Mouse (Mus musculus) hindbrain, embryonic 16.5 days (tissue): ENCODE data around the gene Zfp113. TPM values are rescaled to one million over a fixed set of nuclear protein-coding genes. Genes with fewer than 3 reads are reported as not detected.

Source experiments
- ATAC-seq: fragments of 200-750 bp; cut with Nextera tagmentation; 2 replicates; pipeline ENCODE4 v1.8.0; 2017; ENCODE audit warnings: moderate TSS enrichment, moderate library complexity
- H3K27ac ChIP-seq: fragments of 300-500 bp; sonication (generic); 2 replicates; pipeline ENCODE4 v1.5.1; 2014; ENCODE audit warnings: low read depth, mild to moderate bottlenecking, control low read depth, low read length, moderate library complexity
- H3K27me3 ChIP-seq: fragments of 300-500 bp; sonication (generic); replicated peaks from 2 replicates; pipeline ENCODE4 v1.6.1; 2014; ENCODE audit warnings: low read length; ENCODE audit not compliant: control insufficient read depth, insufficient read depth
- H3K36me3 ChIP-seq: fragments of 300-500 bp; sonication (generic); 2 replicates; pipeline ENCODE4 v1.6.1; 2014; ENCODE audit warnings: mild to moderate bottlenecking, low read length, moderate library complexity, mixed read lengths; ENCODE audit not compliant: control insufficient read depth, insufficient read depth
- H3K4me1 ChIP-seq: fragments of 300-500 bp; sonication (generic); 2 replicates; pipeline ENCODE4 v1.6.1; 2014; ENCODE audit warnings: low read depth, low read length; ENCODE audit not compliant: control insufficient read depth, insufficient read depth
- H3K4me2 ChIP-seq: fragments of 300-500 bp; sonication (generic); 2 replicates; pipeline ENCODE4 v1.6.1; 2014; ENCODE audit warnings: mild to moderate bottlenecking, low read length, control low read depth, moderate library complexity
- H3K4me3 ChIP-seq: fragments of 300-500 bp; sonication (generic); 2 replicates; pipeline ENCODE4 v1.5.1; 2014; ENCODE audit warnings: mild to moderate bottlenecking, low read length, control low read depth, moderate library complexity
- H3K9ac ChIP-seq: fragments of 300-500 bp; sonication (generic); 2 replicates; pipeline ENCODE4 v1.6.1; 2014; ENCODE audit warnings: low read depth, mild to moderate bottlenecking, control low read depth, low read length, moderate library complexity
- H3K9me3 ChIP-seq: fragments of 300-500 bp; sonication (generic); 2 replicates; pipeline ENCODE4 v1.6.1; 2014; ENCODE audit warnings: mild to moderate bottlenecking, low read length, moderate library complexity; ENCODE audit not compliant: control insufficient read depth
- WGBS: fragments of 180-500 bp; shearing (Covaris S2); extraction: QIAGEN DNeasy Blood & Tissue Kit; methylation state at CpG from one replicate; pipeline ENCODE4 v1.1.7; 2014; 5-methylcytosine and 5-hydroxymethylcytosine counted together
- polyA plus RNA-seq: library from polyadenylated mRNA; unstranded; fragments of >200 nt; fragmentation: Nextera tagmentation; extraction: Ambion mirVana; gene quantifications from 2 replicates; pipeline ENCODE4 v1.2.1, GENCODE M21; 2015

The Zfp113 gene
- 22.7 and 22.9 TPM in 2 replicates for polyA plus RNA-seq

GRCm38 (mm10) chr5:138155443-138155976, at the start of gene Zfp113:
Gene Zfp113, minus strand, starts transcription at chr5:138155744.
- Histone ChIP-seq H3K9me3 (no peaks in the 10 kb centered on the region), H3K4me3 (peak within 1 kb of the TSS; percentile 64), H3K4me2 (peak within 1 kb of the TSS; percentile 85), H3K27ac (peak within 1 kb of the TSS; percentile 92), H3K4me1 (peaks cover 8% of the 10 kb centered on the region), H3K27me3 (no peaks in the 10 kb centered on the region), H3K9ac (peak within 1 kb of the TSS; percentile 92), H3K36me3 (peaks cover 15% of the 10 kb centered on the region)
- 0% methylated on average over 31 of the region's 31 CpGs for WGBS
- ATAC-seq: peak; percentile 98

DNA sequence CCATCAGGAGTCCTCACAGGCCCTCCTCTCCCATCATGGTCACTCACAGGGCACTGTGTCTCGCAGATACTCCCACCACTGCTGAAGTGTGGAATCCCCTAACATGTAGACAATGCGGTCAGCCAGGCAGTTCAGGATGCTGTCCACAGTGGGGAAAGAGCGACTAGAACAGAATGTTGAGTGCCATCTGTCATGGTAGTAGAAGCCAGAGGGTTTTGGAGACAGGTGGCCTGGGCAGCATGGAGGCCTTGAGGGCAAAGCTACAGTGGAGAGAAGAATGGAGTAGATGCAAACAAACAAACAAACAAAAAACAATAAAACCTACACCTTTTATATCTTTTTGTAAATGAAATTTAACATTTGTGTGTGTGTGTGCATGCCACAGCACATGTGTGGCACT, 46.5 kb upstream of the Zfp113 start:
- Histone ChIP-seq H3K27me3 (no peaks in the 10 kb centered on the region), H3K27ac (no peak overlapping the region), H3K4me3 (no peak overlapping the region), H3K4me2 (no peak overlapping the region), H3K4me1 (no peaks in the 10 kb centered on the region), H3K9me3 (no peaks in the 10 kb centered on the region), H3K36me3 (no peaks in the 10 kb centered on the region), H3K9ac (no peak overlapping the region)
- ATAC-seq: no peak
- 80% methylated on average over 3 of the region's 3 CpGs for WGBS

GRCm38 (mm10) chr5:138199576-138199975, 44.0 kb upstream of the Zfp113 start:
- peaks cover 11% of the 10 kb centered on the region for H3K4me1 ChIP-seq
- 0% methylated on average over 1 of the region's 1 CpGs for WGBS
- no peak for ATAC-seq
- H3K9ac ChIP-seq: no peak overlapping the region
- H3K4me2 ChIP-seq: no peak overlapping the region
- no peak overlapping the region for H3K4me3 ChIP-seq
- H3K27me3 ChIP-seq: no peaks in the 10 kb centered on the region
- H3K36me3 ChIP-seq: no peaks in the 10 kb centered on the region
- no peak overlapping the region for H3K27ac ChIP-seq
- no peaks in the 10 kb centered on the region for H3K9me3 ChIP-seq

DNA sequence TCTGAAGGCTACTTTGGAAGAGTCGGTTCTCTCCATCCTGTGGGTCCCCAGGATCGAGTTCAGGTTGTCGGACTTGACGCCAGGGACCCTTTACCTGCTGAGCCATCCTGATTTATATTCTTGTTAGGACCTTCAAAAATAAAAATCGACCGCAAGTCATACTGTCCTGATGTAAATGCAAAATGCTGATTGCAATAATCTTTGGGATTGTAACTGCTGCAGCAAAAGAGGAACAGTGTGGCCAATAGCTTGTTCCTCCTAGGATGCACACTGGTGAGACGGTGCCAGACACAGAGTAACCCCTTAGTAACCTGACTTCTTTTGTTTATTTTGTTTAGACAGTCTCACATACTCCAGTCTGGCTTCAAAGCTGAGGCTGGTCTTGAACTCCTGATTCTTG, 39.9 kb upstream of the Zfp113 start:
- Histone ChIP-seq H3K4me3 (peak overlapping the region; percentile 63), H3K9ac (peak overlapping the region; percentile 90), H3K9me3 (no peaks in the 10 kb centered on the region), H3K36me3 (no peaks in the 10 kb centered on the region; the same call in 1 of the 2 replicates), H3K4me1 (peaks cover 14% of the 10 kb centered on the region), H3K4me2 (peak overlapping the region; percentile 89), H3K27me3 (no peaks in the 10 kb centered on the region), H3K27ac (peak overlapping the region; percentile 89)
- no peak for ATAC-seq
- WGBS: 71% methylated on average over 7 of the region's 7 CpGs

- Histone ChIP-seq H3K4me2 (peak overlapping the region; percentile 89), H3K9ac (peak overlapping the region; percentile 90), H3K4me1 (peaks cover 14% of the 10 kb centered on the region), H3K9me3 (no peaks in the 10 kb centered on the region), H3K27ac (peak overlapping the region; percentile 89), H3K4me3 (peak overlapping the region; percentile 63), H3K36me3 (peaks cover 6% of the 10 kb centered on the region), H3K27me3 (no peaks in the 10 kb centered on the region)
- peak; percentile 72 for ATAC-seq
- WGBS: under 1% methylated on average over 29 of the region's 29 CpGs
These were observed 39.3 kb upstream of the Zfp113 start for GRCm38 (mm10) chr5:138194755-138195345.

DNA sequence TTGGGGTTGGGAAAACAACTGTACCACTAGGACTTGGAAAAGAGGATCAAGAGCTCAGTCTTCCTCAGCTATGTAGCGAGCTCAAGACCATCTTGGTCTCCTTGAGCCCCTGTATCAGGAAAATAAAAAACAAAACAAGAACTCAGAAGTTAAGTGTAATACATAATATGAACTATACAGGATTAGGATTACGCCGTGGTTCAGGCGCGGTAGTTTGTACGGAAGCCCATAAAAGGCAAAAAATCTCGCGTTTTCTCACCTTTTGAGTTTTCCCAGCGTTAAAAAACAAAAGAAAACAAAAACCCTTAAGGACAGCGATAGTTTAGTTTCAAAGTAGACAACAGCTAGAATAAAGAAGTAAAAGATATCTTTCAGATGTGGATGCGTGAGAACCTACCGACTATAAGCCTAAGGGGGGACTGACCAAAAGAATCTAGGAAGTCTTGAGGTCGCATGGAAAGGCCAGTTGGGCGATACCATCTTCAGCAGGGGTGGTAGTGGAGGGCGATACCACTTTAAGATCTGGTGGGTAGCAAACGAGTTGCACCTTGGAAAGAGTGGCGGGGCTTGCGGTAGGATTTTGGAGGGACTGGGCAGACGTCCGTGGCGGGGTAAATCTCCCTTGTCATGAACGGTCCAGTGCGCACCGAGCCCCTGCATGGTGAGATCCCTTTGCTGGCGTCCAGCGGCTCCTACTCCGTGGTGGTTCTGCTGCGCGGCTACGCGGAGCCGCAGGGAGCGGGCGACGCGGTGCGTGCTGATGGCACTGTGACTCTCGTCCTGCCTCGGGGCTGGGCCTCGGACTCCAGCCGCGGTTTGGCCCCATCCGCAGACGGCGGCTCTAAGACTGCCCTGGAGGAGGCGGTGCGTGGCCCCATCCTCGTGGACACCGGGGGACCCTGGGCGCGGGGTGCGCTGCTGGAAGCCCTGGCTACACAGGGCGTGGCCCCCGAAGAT, 38.5 kb upstream of the Zfp113 start, which contains the start of gene Mblac1:
Mblac1 (plus strand) TSS at position 544 of the 957 bp plus-strand sequence.
- Histone ChIP-seq H3K4me2 (peak within 1 kb of the TSS; percentile 89), H3K36me3 (peaks cover 7% of the 10 kb centered on the region), H3K4me1 (peaks cover 14% of the 10 kb centered on the region), H3K4me3 (peak within 1 kb of the TSS; percentile 63), H3K27ac (peak within 1 kb of the TSS; percentile 89), H3K27me3 (no peaks in the 10 kb centered on the region), H3K9ac (peak within 1 kb of the TSS; percentile 90), H3K9me3 (no peaks in the 10 kb centered on the region)
- 7% methylated on average over 51 of the region's 54 CpGs for WGBS
- peak; percentile 84 for ATAC-seq

DNA sequence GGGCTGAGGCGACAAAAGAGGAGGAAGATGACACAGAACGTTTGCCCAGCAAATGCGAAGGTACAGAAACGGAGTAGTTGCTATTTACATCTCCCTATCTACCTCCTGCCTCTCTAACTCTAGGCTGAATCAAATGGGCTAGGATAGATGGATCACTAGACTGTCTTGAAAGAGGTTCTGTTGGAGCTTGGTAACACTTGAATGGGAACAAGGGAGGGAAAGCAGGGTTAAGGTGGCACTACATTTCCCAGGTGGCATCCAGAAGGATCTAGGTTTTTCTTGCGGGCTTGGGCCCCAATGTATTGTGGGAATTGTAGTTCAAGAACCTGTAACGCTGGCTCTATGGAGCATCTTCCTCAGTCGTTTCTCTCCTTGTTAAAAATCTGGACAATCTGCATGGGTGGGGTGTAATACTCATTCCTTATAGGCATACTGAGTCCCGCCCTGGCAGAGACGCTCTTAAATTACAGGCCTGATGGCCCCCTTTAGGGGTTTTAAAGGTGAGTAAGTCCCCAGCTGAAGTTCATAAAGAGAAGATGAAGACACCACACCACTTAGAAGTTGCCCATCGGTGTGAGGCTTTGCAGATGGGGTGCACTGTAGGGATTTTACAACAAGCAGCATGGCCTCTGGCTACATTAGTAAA, 32.2 kb upstream of the Zfp113 start:
- H3K9me3 ChIP-seq: no peaks in the 10 kb centered on the region
- ATAC-seq: peak; percentile 86
- under 1% methylated on average over 10 of the region's 10 CpGs for WGBS
- H3K27me3 ChIP-seq: no peaks in the 10 kb centered on the region
- H3K4me3 ChIP-seq: peak overlapping the region; percentile 55
- H3K9ac ChIP-seq: peak overlapping the region; percentile 67
- peak overlapping the region; percentile 88 for H3K4me2 ChIP-seq
- peaks cover 13% of the 10 kb centered on the region for H3K4me1 ChIP-seq
- H3K36me3 ChIP-seq: peaks cover 12% of the 10 kb centered on the region
- peak overlapping the region; percentile 64 for H3K27ac ChIP-seq

DNA sequence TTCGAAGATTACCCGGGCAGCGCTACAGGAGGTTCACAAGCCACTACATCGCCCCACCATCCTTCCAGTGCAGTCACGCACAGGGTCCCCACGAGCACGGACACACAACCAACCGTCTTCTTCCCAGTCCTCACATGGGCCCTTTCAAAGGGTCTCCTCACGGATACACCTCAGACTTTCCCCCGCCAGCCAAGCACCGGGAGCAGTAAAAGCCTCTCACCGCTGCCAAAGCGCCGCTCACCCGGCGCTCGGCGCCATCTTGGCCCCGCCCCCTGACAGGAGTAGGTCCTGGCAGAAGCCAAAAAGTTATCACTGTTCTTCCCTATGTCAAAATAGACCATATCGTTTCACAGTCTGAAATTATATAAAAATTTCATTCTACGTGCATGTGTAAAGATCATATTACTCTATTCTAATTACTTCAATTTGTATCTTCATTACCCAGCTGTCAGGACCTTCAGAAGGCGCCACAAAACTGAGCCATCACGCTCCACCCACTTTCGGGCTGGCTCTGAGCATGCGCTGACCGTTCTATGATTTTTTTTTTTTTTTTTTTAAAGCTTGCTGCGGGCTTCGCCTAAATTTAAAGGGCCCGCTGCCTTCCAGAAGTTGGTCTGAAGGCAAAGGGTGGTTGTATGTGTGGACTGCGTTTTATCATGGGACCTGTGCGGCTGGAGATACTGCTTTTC, 31.6 kb upstream of the Zfp113 start, which contains the start of the genes Taf6 and Cnpy4:
Taf6 (minus strand) TSS at position 502 of the 689 bp plus-strand sequence.
Cnpy4 (plus strand) TSS at position 536 of the 689 bp plus-strand sequence.
- no peaks in the 10 kb centered on the region for H3K27me3 ChIP-seq
- WGBS: under 1% methylated on average over 31 of the region's 31 CpGs
- H3K9ac ChIP-seq: peak within 1 kb of the TSS; percentile 83
- no peaks in the 10 kb centered on the region for H3K9me3 ChIP-seq
- ATAC-seq: peak; percentile 81
- H3K4me1 ChIP-seq: peaks cover 13% of the 10 kb centered on the region
- peak within 1 kb of the TSS; percentile 88 for H3K4me2 ChIP-seq
- peak within 1 kb of the TSS; percentile 64 for H3K27ac ChIP-seq
- peaks cover 17% of the 10 kb centered on the region; the same call in 1 of the 2 replicates for H3K36me3 ChIP-seq
- H3K4me3 ChIP-seq: peak within 1 kb of the TSS; percentile 55
